Mouse (Mus musculus): ENCODE measurements around the gene Romo1. TPM values are rescaled to one million over a fixed set of nuclear protein-coding genes. Genes with fewer than 3 reads are reported as not detected.

Gene Romo1
- polyA plus RNA-seq, 1 experiment from 2014 or later: 386 TPM

GRCm38 (mm10) chr2:156166557-156166956, 22.7 kb downstream of the Romo1 start:
- Histone ChIP-seq H3K4me3 (ENCODE audit: low read depth, low read length) (no peak overlapping the region), H3K27me3 (ENCODE audit: control insufficient read depth, insufficient read depth, low read length) (no peaks in the 10 kb centered on the region), H3K36me3 (ENCODE audit: control insufficient read depth, insufficient read depth, low read length) (peaks cover 10% of the 10 kb centered on the region), H3K27ac (ENCODE audit: low read depth, low read length) (no peak overlapping the region), H3K9me3 (ENCODE audit: control insufficient read depth, low read length) (no peaks in the 10 kb centered on the region), H3K4me1 (replicated peaks; ENCODE audit: control insufficient read depth, insufficient read depth, low read length) (no peaks in the 10 kb centered on the region), H3K9ac (ENCODE audit: low read depth, low read length) (no peak overlapping the region), H3K4me2 (replicated peaks; ENCODE audit: low read depth, low read length) (no peak overlapping the region)
- 96% methylated on average over 5 of the region's 5 CpGs for WGBS
- DNase-seq (ENCODE audit: low spot score) (no peak), ATAC-seq (ENCODE audit: low FRiP score) (no peak)

GRCm38 (mm10) chr2:156177079-156177478, 33.2 kb downstream of the Romo1 start:
- Histone ChIP-seq H3K4me1 (replicated peaks; ENCODE audit: control insufficient read depth, insufficient read depth, low read length) (peaks cover 2% of the 10 kb centered on the region), H3K9ac (ENCODE audit: low read depth, low read length) (no peak overlapping the region), H3K4me2 (replicated peaks; ENCODE audit: low read depth, low read length) (no peak overlapping the region), H3K27me3 (ENCODE audit: control insufficient read depth, insufficient read depth, low read length) (no peaks in the 10 kb centered on the region), H3K36me3 (ENCODE audit: control insufficient read depth, insufficient read depth, low read length) (peaks cover 2% of the 10 kb centered on the region; the same call in 1 of the 2 replicates), H3K27ac (ENCODE audit: low read depth, low read length) (no peak overlapping the region), H3K9me3 (ENCODE audit: control insufficient read depth, low read length) (no peaks in the 10 kb centered on the region), H3K4me3 (ENCODE audit: low read depth, low read length) (no peak overlapping the region; the same call in 1 of the 2 replicates)
- ATAC-seq (ENCODE audit: low FRiP score) (no peak), DNase-seq (ENCODE audit: low spot score) (no peak)
- WGBS: 93% methylated on average over 6 of the region's 6 CpGs

GRCm38 (mm10) chr2:156177651-156178050, 33.8 kb downstream of the Romo1 start:
- H3K9me3 ChIP-seq (ENCODE audit: control insufficient read depth, low read length): no peaks in the 10 kb centered on the region
- WGBS: 89% methylated on average over 7 of the region's 7 CpGs
- no peaks in the 10 kb centered on the region for H3K27me3 ChIP-seq (ENCODE audit: control insufficient read depth, insufficient read depth, low read length)
- H3K27ac ChIP-seq (ENCODE audit: low read depth, low read length): no peak overlapping the region
- no peak overlapping the region for H3K4me2 ChIP-seq (replicated peaks; ENCODE audit: low read depth, low read length)
- H3K36me3 ChIP-seq (ENCODE audit: control insufficient read depth, insufficient read depth, low read length): peaks cover 2% of the 10 kb centered on the region; the same call in 1 of the 2 replicates
- DNase-seq (ENCODE audit: low spot score) (no peak), ATAC-seq (ENCODE audit: low FRiP score) (no peak)
- H3K9ac ChIP-seq (ENCODE audit: low read depth, low read length): no peak overlapping the region
- H3K4me3 ChIP-seq (ENCODE audit: low read depth, low read length): no peak overlapping the region; the same call in 1 of the 2 replicates
- peaks cover 2% of the 10 kb centered on the region for H3K4me1 ChIP-seq (replicated peaks; ENCODE audit: control insufficient read depth, insufficient read depth, low read length)

GRCm38 (mm10) chr2:156179046-156179795, 35.4 kb downstream of the Romo1 start:
- peak overlapping the region; percentile 100 for H3K9ac ChIP-seq (ENCODE audit: low read depth, low read length)
- H3K9me3 ChIP-seq (ENCODE audit: control insufficient read depth, low read length): no peaks in the 10 kb centered on the region
- peak overlapping the region; percentile 97 for H3K27ac ChIP-seq (ENCODE audit: low read depth, low read length)
- peaks cover 2% of the 10 kb centered on the region; the same call in 1 of the 2 replicates for H3K36me3 ChIP-seq (ENCODE audit: control insufficient read depth, insufficient read depth, low read length)
- peak overlapping the region; percentile 84 for H3K4me2 ChIP-seq (replicated peaks; ENCODE audit: low read depth, low read length)
- H3K4me3 ChIP-seq (ENCODE audit: low read depth, low read length): peak overlapping the region; percentile 99
- peak; percentile 85 for DNase-seq (ENCODE audit: low spot score)
- peak; percentile 48 for ATAC-seq (ENCODE audit: low FRiP score)
- H3K4me1 ChIP-seq (replicated peaks; ENCODE audit: control insufficient read depth, insufficient read depth, low read length): peaks cover 2% of the 10 kb centered on the region
- WGBS: 2% methylated on average over 45 of the region's 47 CpGs
- no peaks in the 10 kb centered on the region for H3K27me3 ChIP-seq (ENCODE audit: control insufficient read depth, insufficient read depth, low read length)

GRCm38 (mm10) chr2:156179796-156180093, 35.9 kb downstream of the Romo1 start:
- WGBS: 0% methylated on average over 41 of the region's 41 CpGs
- Histone ChIP-seq H3K36me3 (ENCODE audit: control insufficient read depth, insufficient read depth, low read length) (peaks cover 2% of the 10 kb centered on the region; the same call in 1 of the 2 replicates), H3K4me1 (replicated peaks; ENCODE audit: control insufficient read depth, insufficient read depth, low read length) (peaks cover 2% of the 10 kb centered on the region), H3K4me2 (replicated peaks; ENCODE audit: low read depth, low read length) (no peak overlapping the region; the same call in 1 of the 2 replicates), H3K27me3 (ENCODE audit: control insufficient read depth, insufficient read depth, low read length) (no peaks in the 10 kb centered on the region), H3K9me3 (ENCODE audit: control insufficient read depth, low read length) (no peaks in the 10 kb centered on the region), H3K4me3 (ENCODE audit: low read depth, low read length) (peak overlapping the region; percentile 99), H3K9ac (ENCODE audit: low read depth, low read length) (peak overlapping the region; percentile 100), H3K27ac (ENCODE audit: low read depth, low read length) (peak overlapping the region; percentile 97)
- DNase-seq (ENCODE audit: low spot score) (no peak), ATAC-seq (ENCODE audit: low FRiP score) (no peak; the same call in 1 of the 2 replicates)

GRCm38 (mm10) chr2:156180094-156180821, 36.4 kb downstream of the Romo1 start, which contains the start of gene Rbm39:
Gene Rbm39 (minus strand): TSS chr2:156180238.
- no peaks in the 10 kb centered on the region for H3K9me3 ChIP-seq (ENCODE audit: control insufficient read depth, low read length)
- peak within 1 kb of the TSS; percentile 84 for H3K4me2 ChIP-seq (replicated peaks; ENCODE audit: low read depth, low read length)
- DNase-seq (ENCODE audit: low spot score) (peak; percentile 100), ATAC-seq (ENCODE audit: low FRiP score) (peak; percentile 96)
- peak within 1 kb of the TSS; percentile 100 for H3K9ac ChIP-seq (ENCODE audit: low read depth, low read length)
- H3K36me3 ChIP-seq (ENCODE audit: control insufficient read depth, insufficient read depth, low read length): peaks cover 2% of the 10 kb centered on the region; the same call in 1 of the 2 replicates
- no peaks in the 10 kb centered on the region for H3K27me3 ChIP-seq (ENCODE audit: control insufficient read depth, insufficient read depth, low read length)
- WGBS: under 1% methylated on average over 47 of the region's 47 CpGs
- peak within 1 kb of the TSS; percentile 97 for H3K27ac ChIP-seq (ENCODE audit: low read depth, low read length)
- peak within 1 kb of the TSS; percentile 99 for H3K4me3 ChIP-seq (ENCODE audit: low read depth, low read length)
- peaks cover 2% of the 10 kb centered on the region for H3K4me1 ChIP-seq (replicated peaks; ENCODE audit: control insufficient read depth, insufficient read depth, low read length)

- Histone ChIP-seq H3K27ac (ENCODE audit: low read depth, low read length) (peak overlapping the region; percentile 97), H3K36me3 (ENCODE audit: control insufficient read depth, insufficient read depth, low read length) (peaks cover 2% of the 10 kb centered on the region; the same call in 1 of the 2 replicates), H3K9ac (ENCODE audit: low read depth, low read length) (peak overlapping the region; percentile 100), H3K4me3 (ENCODE audit: low read depth, low read length) (peak overlapping the region; percentile 99), H3K4me1 (replicated peaks; ENCODE audit: control insufficient read depth, insufficient read depth, low read length) (peaks cover 2% of the 10 kb centered on the region), H3K4me2 (replicated peaks; ENCODE audit: low read depth, low read length) (peak overlapping the region; percentile 59), H3K9me3 (ENCODE audit: control insufficient read depth, low read length) (no peaks in the 10 kb centered on the region), H3K27me3 (ENCODE audit: control insufficient read depth, insufficient read depth, low read length) (no peaks in the 10 kb centered on the region)
- 18% methylated on average over 8 of the region's 8 CpGs for WGBS
- no peak for ATAC-seq (ENCODE audit: low FRiP score)
- DNase-seq (ENCODE audit: low spot score): no peak
Observed at GRCm38 (mm10) chr2:156180824-156181590, 37.2 kb downstream of the Romo1 start.

- WGBS: 73% methylated on average over 2 of the region's 2 CpGs
- H3K9me3 ChIP-seq (ENCODE audit: control insufficient read depth, low read length): no peaks in the 10 kb centered on the region
- no peaks in the 10 kb centered on the region for H3K27me3 ChIP-seq (ENCODE audit: control insufficient read depth, insufficient read depth, low read length)
- no peak for ATAC-seq (ENCODE audit: low FRiP score)
- H3K4me3 ChIP-seq (ENCODE audit: low read depth, low read length): no peak overlapping the region
- H3K9ac ChIP-seq (ENCODE audit: low read depth, low read length): no peak overlapping the region
- peaks cover 2% of the 10 kb centered on the region for H3K4me1 ChIP-seq (replicated peaks; ENCODE audit: control insufficient read depth, insufficient read depth, low read length)
- DNase-seq (ENCODE audit: low spot score): no peak
- H3K36me3 ChIP-seq (ENCODE audit: control insufficient read depth, insufficient read depth, low read length): peaks cover 2% of the 10 kb centered on the region; the same call in 1 of the 2 replicates
- no peak overlapping the region for H3K4me2 ChIP-seq (replicated peaks; ENCODE audit: low read depth, low read length)
- no peak overlapping the region for H3K27ac ChIP-seq (ENCODE audit: low read depth, low read length)
Observed at GRCm38 (mm10) chr2:156181592-156181991, 37.8 kb downstream of the Romo1 start.

Data from hindbrain, embryonic 11.5 days (tissue).